Mouse (Mus musculus): Measurements from ENCODE around the gene Zbtb45. TPM values are rescaled to one million over a fixed set of nuclear protein-coding genes. Genes with fewer than 3 reads are reported as not detected.

Zbtb45 gene
- total and polyA plus RNA-seq, 3 experiments = 6.7 to 17.1 (median 9.5) TPM

- Histone ChIP-seq H3K4me3 (replicated peaks in 1 of 3; ENCODE audit: low read depth in 2 of 3, low read length in 2 of 3, poor library complexity in 1 of 3) (no peak overlapping the region), H3K36me3 (replicated peaks in 1 of 2; ENCODE audit: control insufficient read depth in 1 of 2, insufficient read depth in 1 of 2, low read length in 1 of 2) (no peaks in the 10 kb centered on the region), H3K27ac (ENCODE audit: insufficient read depth, low read depth) (no peak overlapping the region), H3K4me2 (ENCODE audit: insufficient read depth, low read depth, poor library complexity, severe bottlenecking) (no peak overlapping the region), H3K9ac (ENCODE audit: insufficient read depth, low read depth) (no peak overlapping the region), H3K79me2 (replicated peaks; ENCODE audit: control insufficient read depth, extremely low read depth, insufficient read depth, poor library complexity, severe bottlenecking) (no peaks in the 10 kb centered on the region), H3K27me3 (replicated peaks) (no peaks in the 10 kb centered on the region), H3K9me3 (replicated peaks; ENCODE audit: low read length) (no peaks in the 10 kb centered on the region), H3K4me1 (ENCODE audit: control insufficient read depth in 1 of 2, insufficient read depth in 2 of 2) (0 out of 4 replicates have a peak, but pooled peaks cover 0 to 3% of the 10 kb centered on the region in 2 experiments)
- dilution Hi-C loops (cut with MboI; ENCODE audit: extremely low pct_ligation_motif_present, extremely low pct_unique_long_range_greater_than_20kb, low sequenced_read_pairs) = no loop called here
- no peak for DNase-seq (ENCODE audit: extremely low read depth)
- in situ Hi-C loops (cut with MboI; ENCODE audit: low pct_ligation_motif_present, low pct_unique_long_range_greater_than_20kb, low sequenced_read_pairs) = no loop called here
- no peak for TF ChIP-seq KAT2A (IDR thresholded peaks at IDR 0.05; ENCODE audit: insufficient replicate concordance, low read length)
- no peak for TF ChIP-seq SIN3A (IDR thresholded peaks at IDR 0.05; ENCODE audit: low read length)
- no peak for TF ChIP-seq GABPA (IDR thresholded peaks at IDR 0.05; ENCODE audit: insufficient replicate concordance, low read depth, low read length)
- TF ChIP-seq MYC (IDR thresholded peaks at IDR 0.05; ENCODE audit: low read depth, low read length) = no peak
- no peak for TF ChIP-seq ETS1 (conservative IDR thresholded peaks at IDR 0.05; ENCODE audit: low read depth, low read length)
- no peak for TF ChIP-seq MAX (IDR thresholded peaks at IDR 0.05; ENCODE audit: low read length)
- TF ChIP-seq NRF1 (IDR thresholded peaks at IDR 0.05; ENCODE audit: low read depth, low read length) = no peak
- TF ChIP-seq ELF1 (IDR thresholded peaks at IDR 0.05; ENCODE audit: low read depth, low read length) = no peak
- no peak for TF ChIP-seq RCOR1 (conservative IDR thresholded peaks at IDR 0.05; ENCODE audit: low read depth, low read length)
- no peak for TF ChIP-seq POLR2A (IDR thresholded peaks at IDR 0.05; ENCODE audit: low read depth, low read length)
- TF ChIP-seq SMC3 (IDR thresholded peaks at IDR 0.05; ENCODE audit: low read depth, low read length) = no peak
These were observed 12.6 kb downstream of the Zbtb45 start for GRCm38 (mm10) chr7:12997230-12997629.

DNA sequence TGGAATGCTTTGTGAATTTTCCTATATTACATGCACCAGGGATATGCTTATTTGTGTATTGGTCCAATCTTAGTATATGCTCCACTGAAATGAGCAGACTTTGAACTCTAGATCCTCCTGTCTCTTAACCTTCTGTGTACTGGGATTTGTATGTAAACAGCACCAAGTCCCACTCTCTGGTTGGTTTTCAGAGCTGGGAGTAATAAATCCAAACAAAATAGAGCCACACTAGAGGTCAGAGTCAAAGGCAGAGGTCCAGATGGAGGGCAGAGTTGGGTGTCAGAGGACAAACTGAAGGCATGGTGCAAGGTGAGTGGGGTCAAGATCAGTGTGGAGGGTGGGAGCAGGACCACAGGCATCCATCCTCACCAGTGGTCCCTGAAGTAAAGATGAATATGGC is 14.0 kb downstream of the Zbtb45 start:
- no peak for TF ChIP-seq UBTF (IDR thresholded peaks at IDR 0.05; ENCODE audit: low read depth, low read length)
- Histone ChIP-seq H3K4me3 (replicated peaks in 1 of 3; ENCODE audit: low read depth in 2 of 3, low read length in 2 of 3, poor library complexity in 1 of 3) (no peak overlapping the region), H3K27ac (ENCODE audit: insufficient read depth, low read depth) (no peak overlapping the region), H3K79me2 (replicated peaks; ENCODE audit: control insufficient read depth, extremely low read depth, insufficient read depth, poor library complexity, severe bottlenecking) (no peaks in the 10 kb centered on the region), H3K9ac (ENCODE audit: insufficient read depth, low read depth) (no peak overlapping the region), H3K27me3 (replicated peaks) (no peaks in the 10 kb centered on the region), H3K9me3 (replicated peaks; ENCODE audit: low read length) (no peaks in the 10 kb centered on the region), H3K36me3 (replicated peaks in 1 of 2; ENCODE audit: control insufficient read depth in 1 of 2, insufficient read depth in 1 of 2, low read length in 1 of 2) (no peaks in the 10 kb centered on the region), H3K4me1 (ENCODE audit: control insufficient read depth in 1 of 2, insufficient read depth in 2 of 2) (peaks cover 3% of the 10 kb centered on the region in 2 experiments; a peak in 1 of 4 replicates), H3K4me2 (ENCODE audit: insufficient read depth, low read depth, poor library complexity, severe bottlenecking) (no peak overlapping the region)
- DNase-seq (ENCODE audit: extremely low read depth) = no peak
- in situ Hi-C loops (cut with MboI; ENCODE audit: low pct_ligation_motif_present, low pct_unique_long_range_greater_than_20kb, low sequenced_read_pairs) = no loop called here
- dilution Hi-C loops (cut with MboI; ENCODE audit: extremely low pct_ligation_motif_present, extremely low pct_unique_long_range_greater_than_20kb, low sequenced_read_pairs) = no loop called here

- H3K36me3 ChIP-seq (replicated peaks in 1 of 2; ENCODE audit: control insufficient read depth in 1 of 2, insufficient read depth in 1 of 2, low read length in 1 of 2) = no peaks in the 10 kb centered on the region
- H3K79me2 ChIP-seq (replicated peaks; ENCODE audit: control insufficient read depth, extremely low read depth, insufficient read depth, poor library complexity, severe bottlenecking) = no peaks in the 10 kb centered on the region
- H3K9me3 ChIP-seq (replicated peaks; ENCODE audit: low read length) = no peaks in the 10 kb centered on the region
- TF ChIP-seq ZKSCAN1 (IDR thresholded peaks at IDR 0.05; ENCODE audit: borderline replicate concordance, low read depth, low read length) (no peak), TBP (conservative IDR thresholded peaks at IDR 0.05; ENCODE audit: low read depth, low read length) (no peak), MAX (IDR thresholded peaks at IDR 0.05; ENCODE audit: low read length) (no peak), NELFE (IDR thresholded peaks at IDR 0.05; ENCODE audit: low read depth, low read length) (no peak), POLR2AphosphoS2 (IDR thresholded peaks at IDR 0.05; ENCODE audit: low read depth, low read length) (no peak), USF2 (conservative IDR thresholded peaks at IDR 0.05; ENCODE audit: low read depth, low read length) (no peak), GABPA (IDR thresholded peaks at IDR 0.05; ENCODE audit: insufficient replicate concordance, low read depth, low read length) (no peak), MYC (IDR thresholded peaks at IDR 0.05; ENCODE audit: low read depth, low read length) (no peak), MAZ (IDR thresholded peaks at IDR 0.05; ENCODE audit: low read depth, low read length) (no peak), MXI1 (IDR thresholded peaks at IDR 0.05; ENCODE audit: low read depth, low read length) (no peak), HCFC1 (IDR thresholded peaks at IDR 0.05; ENCODE audit: low read depth, low read length) (no peak)
- H3K27ac ChIP-seq (ENCODE audit: insufficient read depth, low read depth) = no peak overlapping the region
- dilution Hi-C loops (cut with MboI; ENCODE audit: extremely low pct_ligation_motif_present, extremely low pct_unique_long_range_greater_than_20kb, low sequenced_read_pairs) (no loop called here), in situ Hi-C loops (cut with MboI; ENCODE audit: low pct_ligation_motif_present, low pct_unique_long_range_greater_than_20kb, low sequenced_read_pairs) (no loop called here)
- DNase-seq (ENCODE audit: extremely low read depth) = no peak
- H3K4me3 ChIP-seq (replicated peaks in 1 of 3; ENCODE audit: low read depth in 2 of 3, low read length in 2 of 3, poor library complexity in 1 of 3) = no peak overlapping the region
- peaks cover 3 to 4% of the 10 kb centered on the region in 2 experiments; a peak in 1 of 4 replicates for H3K4me1 ChIP-seq (ENCODE audit: control insufficient read depth in 1 of 2, insufficient read depth in 2 of 2)
- H3K27me3 ChIP-seq (replicated peaks) = no peaks in the 10 kb centered on the region
- H3K4me2 ChIP-seq (ENCODE audit: insufficient read depth, low read depth, poor library complexity, severe bottlenecking) = no peak overlapping the region
- H3K9ac ChIP-seq (ENCODE audit: insufficient read depth, low read depth) = no peak overlapping the region
These were observed 16.7 kb downstream of the Zbtb45 start for GRCm38 (mm10) chr7:12993148-12993547.

Measured in CH12.LX (cell line).